Mouse (Mus musculus): ENCODE measurements around the gene Gtpbp4.
"Not testable (repeated sequence)": the region's sequence is repeated elsewhere in the genome, so short reads cannot be mapped to it uniquely, and the experiment has no call there.

- TF ChIP-seq CTCF (IDR thresholded peaks at IDR 0.05; ENCODE audit: low read depth, low read length); POLR2AphosphoS5 (IDR thresholded peaks at IDR 0.05; ENCODE audit: insufficient replicate concordance, low read depth, low read length): not testable (repeated sequence)
These were observed 40.8 kb downstream of the Gtpbp4 start for GRCm38 (mm10) chr13:8955127-8955526.

Measured in G1E (cell line).